9 mouse cellular contexts compared by ENCODE assay signal in the genomic region with DNA sequence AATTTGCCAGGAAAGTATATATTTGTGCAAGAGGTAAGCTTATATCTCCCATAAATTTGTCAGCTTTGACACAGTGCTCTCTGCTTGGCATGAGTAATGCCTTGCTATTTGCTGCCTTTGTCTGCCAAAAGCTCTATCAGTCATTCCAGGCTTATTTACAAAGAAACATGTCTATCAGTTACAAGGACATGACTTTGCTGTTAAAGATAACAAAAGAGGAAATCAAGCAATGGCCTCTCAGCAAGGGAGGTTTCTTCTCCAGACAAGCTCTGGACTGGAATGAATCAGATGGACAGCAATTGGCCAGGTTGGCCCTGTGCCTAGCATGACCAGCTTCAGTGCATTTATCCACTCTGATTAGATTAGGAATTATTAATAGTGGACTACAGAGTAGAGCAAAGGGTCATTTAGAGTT.
DNase-seq lines count a peak whose midpoint lies in the region; ATAC-seq lines count a peak whose summit lies in the region.
"Had no signal": no experiment of that assay in that cellular context is flagged by ENCODE, and none has a peak within 500 bp of the region (broad histone marks: within the 10 kb centered on the region; RNA-seq: fewer than 3 reads in every experiment).

No protein-coding gene starts in this region.

- intact Hi-C loops in left cerebral cortex, postnatal 4 days (cut with DNase I), result no loop called here
- intact Hi-C loops in left cerebral cortex, postnatal 14 days (cut with DNase I), result no loop called here

- H3K27ac ChIP-seq in heart, embryonic 14.5 days (replicated peaks in 1 of 2; ENCODE audit: control insufficient read depth in 1 of 2, insufficient read depth in 1 of 2, low read depth in 2 of 2, low read length in 2 of 2), result peak overlapping the region; percentile 4 to 61; a peak in 2 of 4 replicates
- H3K27ac ChIP-seq: liver, embryonic 15.5 days had no signal

- DNase-seq in left cerebral cortex, postnatal 4 days, result peak; percentile 82
- DNase-seq in left cerebral cortex, postnatal 14 days (ENCODE audit: low spot score in 2 of 2), result no peak
- DNase-seq in brain, adult 2 months (ENCODE audit: low read depth, low spot score), result peak; percentile 83
- peak; percentile 38 to 67 for DNase-seq in lung, postnatal 4 days
- no peak for DNase-seq in right cerebral cortex, postnatal 14 days
- DNase-seq in frontal cortex, adult 2 months (ENCODE audit: extremely low spot score in 1 of 2, low spot score in 1 of 2), result no peak
- no peak for DNase-seq in layer of hippocampus, postnatal 10 days (ENCODE audit: low spot score in 2 of 2)

- H3K27me3 ChIP-seq in heart, embryonic 14.5 days (ENCODE audit: control insufficient read depth, insufficient read depth, low read length), result peaks cover 13% of the 10 kb centered on the region; the same call in 1 of the 2 replicates
- H3K27me3 ChIP-seq: liver, embryonic 15.5 days had no signal

- H3K4me2 ChIP-seq in heart, embryonic 14.5 days (ENCODE audit: low read length), result peak overlapping the region; percentile 18; the same call in 1 of the 2 replicates
- H3K4me2 ChIP-seq: liver, embryonic 15.5 days had no signal

- ATAC-seq in heart, embryonic 14.5 days (ENCODE audit: insufficient number of reproducible peaks, insufficient read depth, low FRiP score, low read depth), result peak; percentile 84; the same call in 1 of the 2 replicates

- no peak overlapping the region for H3K9ac ChIP-seq in heart, embryonic 14.5 days (ENCODE audit: low read length)
- H3K9ac ChIP-seq: liver, embryonic 15.5 days had no signal

- H3K9me3 ChIP-seq in heart, embryonic 14.5 days (ENCODE audit: control insufficient read depth, low read length), result no peaks in the 10 kb centered on the region
- H3K9me3 ChIP-seq: liver, embryonic 15.5 days had no signal

- H3K36me3 ChIP-seq in heart, embryonic 14.5 days (ENCODE audit: control insufficient read depth, insufficient read depth, low read length), result no peaks in the 10 kb centered on the region
- H3K36me3 ChIP-seq: liver, embryonic 15.5 days had no signal

- peaks cover 2 to 20% of the 10 kb centered on the region in 2 experiments; a peak in 2 of 4 replicates for H3K4me1 ChIP-seq in heart, embryonic 14.5 days (ENCODE audit: control insufficient read depth in 2 of 2, insufficient read depth in 2 of 2, low read length in 2 of 2)
- H3K4me1 ChIP-seq: liver, embryonic 15.5 days had no signal

- no peak overlapping the region for H3K4me3 ChIP-seq in heart, embryonic 14.5 days (ENCODE audit: control insufficient read depth in 1 of 2, insufficient read depth in 1 of 2, low read depth in 1 of 2, low read length in 2 of 2)
- H3K4me3 ChIP-seq: liver, embryonic 15.5 days had no signal

Comparison
In these comparisons a context has a peak if more than half of its experiments do, and no peak if none do; other contexts are left out.
1. DNase-seq: peak in left cerebral cortex, postnatal 4 days (single experiment), brain, adult 2 months (single experiment) and lung, postnatal 4 days (2 of 2); none in left cerebral cortex, postnatal 14 days (0 of 2), right cerebral cortex, postnatal 14 days (single experiment), frontal cortex, adult 2 months (0 of 2) and layer of hippocampus, postnatal 10 days (0 of 2).